Mouse (Mus musculus) heart, adult 18-20 months (tissue): ENCODE measurements around the gene Tmem262. TPM values are rescaled to one million over a fixed set of nuclear protein-coding genes. Genes with fewer than 3 reads are reported as not detected.
A peak's percentile ranks its signal among the peaks of the same experiment; 100 is the strongest.

Experiments used
- DNase-seq, 2 experiments: peaks; one replicate each; pipeline ENCODE4 v3.0.0; 2021 to 2022; ENCODE audit warnings: mixed read lengths in 1 of 2
- total RNA-seq, 2 experiments: library from RNA; stranded (reverse); gene quantifications; 2 replicates each; pipeline ENCODE4 v1.2.3; 2021

Tmem262 gene
- total RNA-seq, 2 experiments from 2014 or later: not detected

DNA sequence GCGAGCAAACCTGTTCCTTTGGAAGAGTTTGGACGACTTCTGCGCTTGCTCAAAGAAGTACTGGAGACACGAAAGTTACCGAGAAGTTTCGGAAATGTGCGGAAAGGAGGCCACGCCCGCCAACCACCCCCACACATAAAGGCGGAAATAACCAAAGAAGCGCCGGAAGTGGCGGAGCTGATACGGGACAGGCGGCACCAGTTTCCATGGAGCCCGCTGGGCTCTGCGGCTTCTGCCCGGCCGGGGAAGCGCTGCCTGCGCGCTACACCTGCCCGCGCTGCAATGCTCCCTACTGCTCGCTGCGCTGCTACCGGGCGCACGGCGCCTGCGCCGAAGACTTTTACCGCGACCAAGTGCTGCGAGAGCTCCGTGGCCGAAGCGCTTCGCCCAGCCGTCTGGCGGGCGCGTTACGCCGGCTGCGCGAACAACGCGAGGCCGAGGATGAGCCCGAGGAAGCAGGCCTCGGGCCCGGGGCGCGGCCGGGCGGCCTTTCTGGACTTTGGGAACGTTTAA, 18.8 kb upstream of the Tmem262 start, which contains the start of gene Znhit2:
Znhit2 (plus strand) TSS at position 172 of the 513 bp plus-strand sequence.
- peak; percentile 97 for DNase-seq

DNA sequence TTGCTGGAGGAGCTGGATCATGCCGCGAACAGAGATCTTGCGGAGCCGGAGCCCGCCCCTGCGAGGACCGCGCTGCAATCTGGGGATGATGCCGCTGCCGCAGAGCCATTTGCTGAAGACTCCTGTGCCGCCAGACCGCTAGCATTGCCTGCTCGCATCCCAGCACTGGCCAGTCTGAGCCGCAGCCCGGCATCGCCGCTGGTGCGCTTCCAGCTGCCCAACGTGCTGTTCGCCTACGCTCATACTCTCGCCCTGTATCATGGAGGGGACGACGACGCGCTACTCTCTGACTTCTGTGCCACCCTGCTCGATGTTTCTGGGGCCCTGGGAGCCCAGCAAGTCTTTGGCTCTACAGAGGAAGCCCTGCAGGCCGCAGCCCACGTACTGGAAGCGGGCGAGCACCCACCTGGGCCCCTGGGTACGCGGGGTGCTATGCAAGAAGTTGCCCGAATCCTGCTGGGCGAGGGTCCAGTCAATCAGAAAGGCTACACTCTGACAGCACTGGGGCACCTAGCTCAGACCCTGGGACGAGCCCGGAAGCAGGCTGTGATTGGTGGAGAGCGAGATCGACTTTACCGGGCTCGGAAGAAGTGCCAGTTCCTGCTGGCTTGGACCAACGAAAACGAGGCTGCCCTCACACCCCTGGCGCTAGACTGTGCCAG, 18.1 kb upstream of the Tmem262 start:
- no peak for DNase-seq

DNA sequence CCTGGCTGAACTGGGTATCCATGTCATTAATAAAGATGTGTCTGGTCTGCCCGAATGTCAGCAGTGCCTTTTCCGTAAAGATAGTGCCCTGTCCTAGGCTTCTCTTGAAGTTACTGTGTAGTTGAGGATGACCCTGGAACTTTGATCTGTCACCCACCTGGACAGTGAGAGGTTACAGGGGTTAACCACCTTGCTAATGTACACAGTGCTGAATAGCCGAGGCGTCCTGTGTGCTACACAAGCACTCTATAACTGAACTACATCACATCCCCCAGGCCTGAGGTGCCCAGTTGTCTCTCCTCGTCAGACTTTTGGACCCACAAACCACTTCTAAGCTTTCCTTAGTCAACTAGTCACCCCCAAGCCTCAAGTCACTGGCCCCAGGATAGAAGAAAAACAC, 17.4 kb upstream of the Tmem262 start:
- DNase-seq: no peak

DNA sequence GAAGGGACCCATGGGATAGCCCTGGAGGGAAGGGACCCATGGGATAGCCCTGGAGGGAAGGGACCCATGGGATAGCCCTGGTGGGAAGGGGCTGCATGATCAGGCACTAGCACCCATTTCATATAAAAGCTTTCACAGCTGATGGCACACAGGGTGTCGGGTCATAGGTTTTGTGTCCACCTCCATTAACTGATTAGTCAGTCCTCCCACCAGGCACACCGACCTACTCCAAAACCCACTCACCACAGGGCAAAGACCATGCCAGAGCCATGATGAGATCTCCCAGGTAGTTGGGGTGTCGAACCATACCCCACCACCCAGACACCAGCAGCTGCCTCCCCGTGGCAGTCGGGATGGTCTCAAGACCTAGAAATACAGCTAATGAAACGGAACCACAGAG, 16.8 kb upstream of the Tmem262 start:
- DNase-seq: no peak

DNA sequence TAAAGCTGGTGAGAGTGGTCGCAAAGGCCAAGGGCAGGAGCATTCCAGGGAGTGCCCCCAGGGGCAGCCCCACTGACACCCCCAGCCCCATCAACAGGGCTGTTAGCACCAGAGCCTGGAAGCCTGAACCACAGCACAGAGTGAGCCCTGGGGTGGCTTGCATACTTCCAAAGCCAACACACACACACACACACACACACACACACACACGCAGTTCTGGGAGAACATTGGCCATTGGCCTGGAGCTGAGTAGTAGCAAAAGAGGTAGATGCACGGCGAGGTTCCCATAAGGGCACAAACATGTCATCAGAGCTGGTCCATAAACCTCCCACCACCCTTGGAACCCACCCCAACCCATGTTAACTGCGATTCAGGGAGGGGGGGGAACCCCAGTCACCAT, 13.3 kb upstream of the Tmem262 start:
- DNase-seq: no peak

DNA sequence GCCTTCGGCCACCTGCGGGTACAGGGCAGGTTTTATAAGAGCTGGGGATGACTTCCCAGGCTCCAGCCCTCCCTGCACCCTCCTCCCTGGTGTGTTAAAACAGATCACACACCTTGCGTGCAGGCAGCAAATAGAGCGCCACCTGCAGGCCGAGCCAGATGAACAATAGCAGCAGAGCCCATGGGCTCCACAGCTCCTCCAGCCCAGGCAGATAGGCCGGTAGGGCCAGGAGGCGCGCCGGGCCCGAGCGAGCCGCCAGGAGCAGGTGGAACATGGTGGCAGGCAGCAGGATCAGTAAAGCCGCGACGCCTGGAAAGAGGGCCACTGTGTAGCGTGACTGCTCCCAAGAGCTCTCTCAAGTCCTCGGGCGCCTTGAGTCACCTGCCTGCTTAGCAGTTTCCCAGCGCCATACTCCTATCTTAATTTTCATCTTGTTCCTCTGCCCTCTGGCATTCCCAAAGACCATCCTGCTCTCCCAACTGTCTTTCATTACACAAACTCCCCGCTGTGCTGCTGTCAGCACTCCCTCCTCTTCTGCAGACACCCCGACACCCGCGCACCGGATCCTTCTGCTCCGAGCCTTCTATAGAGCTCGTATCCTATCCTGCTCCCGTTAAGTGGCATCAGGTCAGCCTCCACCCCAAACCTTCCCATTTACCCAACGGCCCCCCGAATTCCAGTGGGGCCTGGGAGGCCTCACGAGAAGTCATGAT, 12.7 kb upstream of the Tmem262 start:
- peak; percentile 70 to 80 for DNase-seq

DNA sequence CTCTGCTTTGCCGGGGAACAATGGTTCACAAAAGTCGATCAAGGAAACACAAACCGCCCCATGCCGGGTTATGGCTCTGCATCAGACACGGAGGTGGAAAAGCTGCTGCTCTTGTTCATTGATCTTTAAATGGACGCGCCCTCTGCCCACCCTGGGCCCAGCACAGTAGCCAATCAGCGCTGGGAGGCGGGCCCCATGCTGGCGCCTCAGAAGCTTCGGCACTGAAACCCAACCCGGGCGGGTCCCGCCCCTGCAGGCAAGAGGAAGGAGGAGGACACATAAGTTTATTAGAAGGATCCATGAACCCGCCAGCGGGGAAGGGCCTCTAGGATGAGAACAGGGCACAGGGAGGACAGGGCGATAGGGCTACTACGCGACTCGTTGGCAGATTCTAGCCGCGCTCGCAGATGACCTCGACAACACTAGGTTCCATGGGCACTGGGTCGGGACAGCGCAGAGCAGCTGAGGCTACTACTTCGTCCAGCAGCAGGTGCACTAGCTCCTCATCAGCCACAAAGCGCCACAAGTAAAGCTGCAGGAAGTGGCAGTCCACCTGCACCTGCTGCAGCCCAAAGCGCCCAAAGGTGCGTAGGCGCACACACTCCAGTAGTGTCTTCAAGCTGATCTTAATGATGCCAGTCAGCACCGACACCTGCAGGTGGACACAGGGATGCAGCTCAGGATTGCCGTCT, 12.0 kb upstream of the Tmem262 start, which contains the start of gene Tm7sf2:
Tm7sf2 (minus strand) TSS at position 650 of the 692 bp plus-strand sequence.
- DNase-seq: peak; percentile 91 to 94

DNA sequence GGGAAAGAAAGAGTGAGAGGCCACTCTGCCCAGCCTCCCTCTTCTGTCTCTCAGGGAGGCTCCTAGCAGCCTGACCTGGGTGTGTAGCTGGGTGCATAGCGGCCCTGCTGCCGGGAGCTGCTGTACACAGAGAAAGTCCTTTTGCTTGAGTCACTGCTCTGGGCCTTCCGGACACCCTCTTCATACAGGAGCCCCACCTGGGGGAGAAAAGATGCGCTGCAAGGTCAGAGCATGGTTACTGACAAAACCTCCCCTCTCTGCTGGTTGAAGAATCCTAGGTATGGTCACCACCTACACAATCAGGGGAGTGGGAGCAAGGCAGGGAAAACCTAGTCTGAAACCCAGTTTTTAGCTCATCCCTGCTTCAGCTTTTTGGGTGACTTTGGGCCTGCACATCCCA, 10.9 kb upstream of the Tmem262 start:
- no peak for DNase-seq

DNA sequence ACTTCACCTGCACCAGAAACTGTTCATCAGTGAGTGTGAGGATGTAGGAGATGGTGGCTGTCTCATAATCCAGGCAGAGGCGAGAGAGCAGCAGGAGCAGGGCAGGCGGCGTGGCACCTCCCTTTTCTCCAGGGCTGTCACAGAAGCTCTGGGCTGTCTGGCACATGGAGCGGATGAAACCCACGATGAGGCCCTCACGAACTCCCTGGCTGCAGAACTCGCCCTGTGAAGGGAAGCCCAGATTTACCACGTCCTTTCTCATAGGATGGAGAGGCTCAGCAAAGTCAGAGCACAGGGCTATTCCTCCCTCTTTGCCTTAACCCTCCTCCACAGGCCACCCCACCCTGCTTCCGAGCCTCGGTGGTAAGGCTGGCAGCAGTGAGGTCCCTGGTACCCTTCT, 10.0 kb upstream of the Tmem262 start:
- no peak for DNase-seq

DNA sequence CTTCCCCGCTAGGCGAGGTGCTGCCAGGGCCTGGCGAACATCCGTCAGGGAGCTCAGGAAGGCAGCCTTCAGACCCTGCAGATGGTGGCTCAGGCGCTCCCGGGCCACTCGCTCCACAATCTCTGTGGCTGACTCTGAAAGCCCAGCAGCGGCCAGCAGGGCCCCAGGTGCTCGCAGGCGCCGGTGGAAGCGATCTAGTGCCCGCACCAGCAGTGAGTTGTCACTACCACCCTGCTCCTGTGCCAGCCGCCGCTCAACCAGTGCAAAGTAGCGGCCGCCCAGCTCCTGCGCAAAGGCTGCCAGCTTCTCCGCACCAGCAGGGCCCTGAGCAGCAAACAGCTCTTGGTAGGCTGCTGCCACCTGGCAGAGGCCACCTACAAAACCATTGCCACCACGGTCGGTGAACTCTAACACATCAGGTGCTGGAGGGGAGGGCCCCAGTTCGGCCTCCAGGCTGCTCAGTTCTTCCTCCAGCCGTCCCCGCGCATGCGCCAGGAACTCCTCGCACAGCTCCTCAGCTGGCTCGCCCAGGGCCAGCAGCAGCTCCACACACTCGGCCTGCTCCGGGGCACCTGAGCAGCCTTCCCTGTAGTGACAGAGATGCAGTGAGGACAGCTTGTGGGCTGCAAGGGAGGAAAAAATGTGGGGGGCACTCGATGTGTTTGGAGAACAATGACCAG, 9.1 kb upstream of the Tmem262 start:
- no peak for DNase-seq

DNA sequence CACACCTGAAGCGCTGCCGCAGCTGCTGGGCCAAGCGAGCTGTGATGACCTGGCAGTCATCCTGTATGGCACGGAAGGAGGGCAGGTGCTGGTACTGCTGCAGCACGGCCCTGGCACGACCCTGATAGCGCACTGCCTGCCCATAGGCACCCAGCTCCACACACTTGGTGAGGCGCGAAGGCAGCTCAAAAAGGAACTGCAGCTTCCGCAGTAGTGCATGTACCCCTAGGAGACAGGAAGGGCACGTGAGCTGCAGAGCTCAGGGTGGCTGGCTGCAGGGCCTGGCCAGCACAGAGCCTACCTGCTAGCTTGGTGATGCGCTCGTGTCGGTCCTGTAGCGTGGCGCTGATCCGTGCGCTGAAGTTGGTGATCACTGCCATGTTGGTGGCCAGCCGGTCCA, 8.6 kb upstream of the Tmem262 start:
- no peak for DNase-seq

DNA sequence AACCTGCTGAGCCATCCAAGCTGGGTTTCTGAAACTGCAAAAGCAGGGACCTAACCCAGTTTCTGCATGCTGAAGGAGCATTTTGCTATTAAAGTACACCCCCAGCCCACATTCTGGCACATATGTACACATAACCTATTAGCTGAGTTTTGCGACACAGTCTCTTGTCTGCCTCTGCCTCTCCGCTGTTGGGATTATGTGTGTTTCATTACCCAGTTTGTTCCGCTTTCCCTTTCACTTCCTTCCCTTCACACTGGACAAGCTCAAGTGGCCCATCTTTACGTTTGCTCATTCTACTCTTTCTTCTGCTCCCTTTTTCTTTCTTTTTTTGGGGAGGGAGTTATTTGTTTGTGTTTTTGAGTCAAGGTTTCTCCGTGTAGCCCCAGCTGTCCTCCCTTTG, 5.9 kb upstream of the Tmem262 start:
- no peak for DNase-seq

DNA sequence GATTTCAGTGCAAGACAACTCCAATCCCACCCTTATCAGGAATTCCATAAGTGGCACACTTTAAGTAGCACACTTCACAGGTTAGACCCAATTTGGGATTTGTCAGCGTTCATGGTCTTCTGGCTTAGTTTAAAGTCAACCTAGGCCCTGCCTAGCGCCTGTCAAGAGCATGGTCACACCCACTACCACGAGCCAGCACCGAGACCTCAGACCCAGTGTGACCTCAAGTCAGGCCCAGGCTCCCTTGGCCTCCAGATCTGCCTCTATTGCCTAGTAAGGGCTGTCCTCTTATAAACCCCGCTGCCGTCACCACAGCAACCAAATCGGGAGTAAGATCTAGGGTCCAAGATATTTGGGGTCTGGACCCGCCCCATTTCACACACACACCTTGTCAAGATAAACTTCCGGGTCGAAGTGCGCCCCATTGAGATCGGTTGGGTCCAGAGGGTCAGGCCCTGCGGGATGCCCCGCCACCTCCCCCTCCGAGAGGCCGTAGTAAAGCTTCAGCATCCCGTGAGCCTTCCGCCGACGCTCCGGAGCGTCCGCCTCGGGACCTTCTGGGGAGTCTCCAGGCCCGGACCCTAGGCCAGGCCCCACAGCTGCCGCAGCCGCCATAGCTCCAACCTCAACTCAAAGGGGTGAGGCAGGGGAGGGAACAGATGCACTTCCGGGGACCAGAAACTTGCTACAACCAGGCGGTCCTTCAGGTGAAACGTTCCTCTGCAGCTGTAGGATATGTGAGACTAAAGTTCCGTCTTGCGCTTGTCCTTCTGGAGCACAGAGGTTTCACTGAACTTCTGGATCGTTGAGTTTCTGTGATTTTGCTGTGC, 3.1 kb upstream of the Tmem262 start, which contains the start of gene Vps51:
Vps51 (minus strand) TSS at position 668 of the 830 bp plus-strand sequence.
- peak; percentile 90 to 92 for DNase-seq

DNA sequence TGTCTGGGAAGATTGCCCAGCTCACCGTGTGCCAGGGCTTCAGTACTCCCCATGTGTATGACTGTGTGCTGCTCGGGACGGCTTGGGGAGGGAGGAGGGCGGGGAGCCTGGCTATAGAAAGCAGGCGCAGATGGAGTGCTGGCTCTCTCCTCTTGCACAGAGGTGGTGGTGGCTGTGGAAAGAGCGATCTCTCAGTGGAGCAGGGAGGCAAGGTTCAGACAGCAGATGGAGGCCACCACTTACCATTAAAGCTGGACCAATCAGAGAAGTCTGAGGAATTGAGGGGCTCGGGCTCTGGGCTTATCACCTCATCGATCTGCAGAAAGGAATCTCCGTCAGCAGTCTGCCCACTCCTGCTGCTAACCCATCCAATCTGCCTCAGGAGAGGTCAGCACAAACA, 2.3 kb downstream of the Tmem262 start, which contains the start of gene Gm28374:
Gm28374 (minus strand) TSS at position 101 of the 400 bp plus-strand sequence.
- DNase-seq: no peak

DNA sequence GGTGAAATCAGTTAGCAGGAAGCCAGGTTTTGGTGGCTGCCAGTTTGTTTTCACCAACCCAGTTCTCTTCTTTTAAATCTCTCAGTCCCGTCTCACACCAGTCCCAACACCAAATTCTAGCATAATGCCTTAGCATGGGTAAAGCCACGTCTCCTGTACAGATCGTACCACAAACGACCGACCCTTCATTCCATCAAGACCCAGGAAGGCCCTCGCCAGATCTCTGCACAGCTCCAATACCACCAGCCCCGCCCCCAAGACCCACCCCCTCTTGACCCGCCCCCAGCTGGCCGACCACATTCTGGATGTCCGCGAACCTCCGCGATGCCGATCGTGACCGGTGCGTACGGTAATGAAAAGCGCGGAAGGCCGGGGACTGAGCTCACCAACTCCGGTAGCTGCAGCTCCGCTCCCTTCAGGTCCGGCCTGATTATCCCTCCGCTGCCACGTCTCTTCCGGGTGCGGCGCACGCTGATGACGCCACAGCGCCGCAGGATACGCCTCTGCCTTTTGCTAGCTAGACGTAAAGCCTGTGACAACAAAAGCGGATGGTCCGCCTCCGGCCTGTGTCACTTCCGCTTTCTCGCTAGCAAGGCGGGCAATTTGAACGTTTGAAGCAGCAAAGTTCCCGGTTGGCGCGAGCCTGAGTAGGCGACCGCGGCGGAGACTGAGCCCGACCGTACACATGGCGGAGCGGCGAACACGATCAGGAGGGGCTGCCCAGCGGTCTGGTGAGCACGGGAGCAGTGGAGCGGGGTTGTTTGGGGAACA, 4.8 kb downstream of the Tmem262 start, which contains the start of the genes Zfpl1 and Cdca5:
Zfpl1 (minus strand) TSS at position 479 of the 771 bp plus-strand sequence.
Cdca5 (plus strand) TSS at position 506 of the 771 bp plus-strand sequence.
- peak; percentile 97 to 99 for DNase-seq

DNA sequence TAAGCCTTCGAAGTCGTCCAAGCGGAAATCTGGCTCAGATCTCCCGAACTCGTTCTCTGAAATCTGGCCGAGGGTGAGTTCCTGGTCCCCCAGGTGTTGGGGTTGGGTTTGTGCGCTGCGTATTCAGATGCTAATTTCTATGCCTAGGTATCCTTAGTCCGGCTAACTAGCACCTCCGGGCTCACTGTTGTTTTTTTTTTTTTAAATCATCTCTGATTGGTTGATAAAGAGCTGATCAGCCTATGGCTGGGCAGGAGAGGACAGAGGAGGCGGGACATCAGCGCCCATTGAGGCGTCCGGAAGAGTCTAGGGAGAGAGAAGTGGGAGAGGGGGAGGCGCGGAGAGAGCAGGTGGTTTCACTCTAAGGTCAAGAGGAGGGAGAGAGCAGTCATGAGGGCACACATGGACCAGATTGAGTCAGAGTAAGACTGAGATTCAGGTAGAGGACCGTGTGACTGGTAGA, 5.6 kb downstream of the Tmem262 start:
- peak; percentile 22 to 41 for DNase-seq

DNA sequence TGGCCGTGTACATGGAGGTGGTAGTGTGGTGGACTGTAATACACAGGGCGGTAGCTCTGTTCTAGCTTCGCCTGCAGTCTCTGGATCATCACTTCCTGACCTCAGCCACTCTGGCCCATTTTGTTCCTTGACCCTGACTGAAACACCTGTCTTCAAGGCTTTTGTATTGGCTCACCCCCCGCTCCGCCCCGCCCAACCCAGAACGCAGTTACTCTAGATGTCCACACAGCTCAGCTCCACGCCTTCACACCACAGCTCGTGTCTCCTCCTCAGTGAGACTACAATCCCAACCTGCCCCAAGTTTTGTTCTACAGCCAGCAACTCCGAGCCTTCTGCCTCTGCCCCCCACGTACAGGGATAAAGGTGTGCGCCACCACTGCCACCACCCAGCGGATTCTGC, 9.0 kb downstream of the Tmem262 start:
- no peak for DNase-seq

DNA sequence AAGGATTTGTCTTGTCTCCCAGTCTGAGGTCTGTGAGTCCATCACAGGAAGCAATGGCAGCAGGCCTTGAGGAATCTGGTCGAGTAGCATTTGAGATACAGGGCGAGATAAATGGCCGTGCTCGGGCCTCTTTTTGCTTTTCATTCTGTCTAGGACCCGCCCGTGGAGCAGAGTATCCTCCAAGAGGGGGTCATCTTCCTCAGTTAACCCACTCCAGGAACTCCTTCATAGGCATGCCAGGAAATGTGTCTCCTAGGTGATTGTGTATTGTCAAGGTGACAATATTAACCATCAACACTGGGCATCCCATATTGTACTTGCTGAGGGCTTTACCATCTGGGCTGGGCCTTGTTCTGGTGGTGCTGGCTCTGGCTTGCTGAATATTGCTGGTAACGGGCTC, 14.3 kb downstream of the Tmem262 start, which contains the start of gene AC131692.1:
AC131692.1 (plus strand) TSS at position 301 of the 400 bp plus-strand sequence.
- DNase-seq: no peak

DNA sequence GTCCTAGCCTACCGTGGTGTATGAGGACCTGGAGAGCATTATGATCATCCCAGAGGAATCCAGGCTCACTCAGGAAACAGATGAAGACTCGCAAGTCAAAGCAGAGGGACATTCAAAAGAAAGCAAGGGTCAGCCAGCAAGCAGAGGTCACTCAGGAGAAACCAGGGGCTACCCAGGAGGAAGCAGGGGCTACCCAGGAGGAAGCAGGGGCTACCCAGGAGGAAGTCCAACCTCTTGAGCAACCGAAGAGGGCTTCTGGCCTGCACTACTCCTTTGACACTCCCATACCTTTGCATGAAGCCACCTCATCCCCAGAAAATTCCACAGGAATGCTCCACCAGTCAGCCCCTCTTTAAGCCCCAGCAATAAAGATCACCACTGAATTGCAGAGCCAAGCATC, 18.0 kb downstream of the Tmem262 start:
- DNase-seq: no peak

DNA sequence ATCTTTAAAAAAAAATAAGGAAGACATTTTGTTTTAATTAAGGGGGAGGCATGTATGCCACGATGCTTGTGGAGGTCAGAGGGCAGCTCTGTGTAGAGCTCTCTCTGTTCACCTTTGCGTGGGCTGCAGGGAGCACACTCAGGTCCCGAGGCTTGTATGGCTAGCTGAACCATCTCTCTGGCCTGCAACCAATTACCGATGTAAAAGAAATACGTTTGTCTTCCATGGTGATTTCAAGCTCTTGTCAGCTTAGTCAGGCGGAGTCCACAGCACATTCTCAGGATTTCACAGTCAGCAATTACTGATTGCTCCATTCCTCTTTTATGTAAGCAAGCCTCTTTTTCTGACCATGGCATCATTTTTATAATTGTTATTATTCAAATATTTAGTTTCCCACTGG, 21.4 kb downstream of the Tmem262 start:
- DNase-seq: no peak
